Mouse (Mus musculus) forebrain, embryonic 12.5 days (tissue): ENCODE measurements around the gene Gapt. TPM values are rescaled to one million over a fixed set of nuclear protein-coding genes. Genes with fewer than 3 reads are reported as not detected.

ENCODE experiments used
- ATAC-seq: fragments of 200-750 bp; cut with Nextera tagmentation; 2 replicates; pipeline ENCODE4 v1.8.0; 2017; ENCODE audit warnings: moderate TSS enrichment; ENCODE audit not compliant: low FRiP score
- H3K27ac ChIP-seq: fragments of 300-500 bp; sonication (generic); 2 replicates; pipeline ENCODE4 v1.5.1; 2016; ENCODE audit warnings: mild to moderate bottlenecking
- H3K27me3 ChIP-seq: fragments of 300-500 bp; sonication (generic); 2 replicates; pipeline ENCODE4 v1.6.1; 2016; ENCODE audit warnings: mild to moderate bottlenecking
- H3K36me3 ChIP-seq: fragments of 300-500 bp; sonication (generic); replicated peaks from 2 replicates; pipeline ENCODE4 v1.6.1; 2016; ENCODE audit warnings: mild to moderate bottlenecking
- H3K4me1 ChIP-seq: fragments of 300-500 bp; sonication (generic); 2 replicates; pipeline ENCODE4 v1.6.1; 2016
- H3K4me2 ChIP-seq: fragments of 300-500 bp; sonication (generic); 2 replicates; pipeline ENCODE4 v1.6.1; 2016; ENCODE audit warnings: mild to moderate bottlenecking, moderate library complexity
- H3K4me3 ChIP-seq: fragments of 300-500 bp; sonication (generic); replicated peaks from 2 replicates; pipeline ENCODE4 v1.5.1; 2016; ENCODE audit warnings: mild to moderate bottlenecking
- H3K9ac ChIP-seq: fragments of 300-500 bp; sonication (generic); 2 replicates; pipeline ENCODE4 v1.6.1; 2016; ENCODE audit warnings: mild to moderate bottlenecking
- H3K9me3 ChIP-seq: fragments of 300-500 bp; sonication (generic); 2 replicates; pipeline ENCODE4 v1.6.1; 2016
- WGBS: fragments of 180-500 bp; shearing (Covaris S2); methylation state at CpG from one replicate; pipeline ENCODE4 v1.1.7; 2016; 5-methylcytosine and 5-hydroxymethylcytosine counted together
- polyA plus RNA-seq: library from polyadenylated mRNA; unstranded; fragments of >200 nt; fragmentation: Nextera tagmentation; extraction: Ambion mirVana; gene quantifications from 2 replicates; pipeline ENCODE4 v1.2.1, GENCODE M21; 2016

The Gapt gene
- polyA plus RNA-seq, 1 experiment from 2014 or later = 0.09 TPM

GRCm38 (mm10) chr13:110332958-110333597 lies 23.9 kb downstream of the Gapt start:
- Histone ChIP-seq H3K4me3 (no peak overlapping the region), H3K9ac (no peak overlapping the region), H3K27ac (no peak overlapping the region), H3K36me3 (no peaks in the 10 kb centered on the region), H3K4me2 (no peak overlapping the region), H3K9me3 (no peaks in the 10 kb centered on the region), H3K27me3 (no peaks in the 10 kb centered on the region), H3K4me1 (no peaks in the 10 kb centered on the region)
- ATAC-seq = peak; percentile 83; the same call in 1 of the 2 replicates
- WGBS = 77% methylated on average over 14 of the region's 14 CpGs

GRCm38 (mm10) chr13:110318746-110319145 lies 38.3 kb downstream of the Gapt start:
- WGBS = 72% methylated on average over 4 of the region's 4 CpGs
- Histone ChIP-seq H3K4me2 (no peak overlapping the region), H3K4me3 (no peak overlapping the region), H3K27me3 (no peaks in the 10 kb centered on the region), H3K9me3 (no peaks in the 10 kb centered on the region), H3K27ac (no peak overlapping the region), H3K4me1 (no peaks in the 10 kb centered on the region), H3K9ac (no peak overlapping the region), H3K36me3 (no peaks in the 10 kb centered on the region)
- ATAC-seq = no peak

GRCm38 (mm10) chr13:110307188-110307587 lies 49.8 kb downstream of the Gapt start:
- no peak overlapping the region for H3K27ac ChIP-seq
- no peaks in the 10 kb centered on the region for H3K36me3 ChIP-seq
- WGBS = 87% methylated on average over 5 of the region's 5 CpGs
- no peaks in the 10 kb centered on the region for H3K9me3 ChIP-seq
- no peak overlapping the region for H3K4me3 ChIP-seq
- H3K27me3 ChIP-seq = no peaks in the 10 kb centered on the region
- H3K4me1 ChIP-seq = no peaks in the 10 kb centered on the region
- H3K4me2 ChIP-seq = no peak overlapping the region
- no peak for ATAC-seq
- H3K9ac ChIP-seq = no peak overlapping the region

Other genes with a start within 250 kb of the Gapt start
- gene Rab3c, start 76.2 kb downstream of the Gapt start, polyA plus RNA-seq = 43.6 and 44.1 TPM in 2 replicates
- gene Plk2, start 37.8 kb upstream of the Gapt start, polyA plus RNA-seq = 103 and 106 TPM in 2 replicates